Mouse (Mus musculus) ovary, postnatal 36 days (tissue): ENCODE data around the gene Tcf21.
A peak's percentile ranks its signal among the peaks of the same experiment; 100 is the strongest.

ENCODE experiments used
- DNase-seq: peaks from one replicate; pipeline ENCODE4 v3.0.0; 2022; ENCODE audit warnings: low spot score, mixed read lengths

Gene Tcf21

DNA sequence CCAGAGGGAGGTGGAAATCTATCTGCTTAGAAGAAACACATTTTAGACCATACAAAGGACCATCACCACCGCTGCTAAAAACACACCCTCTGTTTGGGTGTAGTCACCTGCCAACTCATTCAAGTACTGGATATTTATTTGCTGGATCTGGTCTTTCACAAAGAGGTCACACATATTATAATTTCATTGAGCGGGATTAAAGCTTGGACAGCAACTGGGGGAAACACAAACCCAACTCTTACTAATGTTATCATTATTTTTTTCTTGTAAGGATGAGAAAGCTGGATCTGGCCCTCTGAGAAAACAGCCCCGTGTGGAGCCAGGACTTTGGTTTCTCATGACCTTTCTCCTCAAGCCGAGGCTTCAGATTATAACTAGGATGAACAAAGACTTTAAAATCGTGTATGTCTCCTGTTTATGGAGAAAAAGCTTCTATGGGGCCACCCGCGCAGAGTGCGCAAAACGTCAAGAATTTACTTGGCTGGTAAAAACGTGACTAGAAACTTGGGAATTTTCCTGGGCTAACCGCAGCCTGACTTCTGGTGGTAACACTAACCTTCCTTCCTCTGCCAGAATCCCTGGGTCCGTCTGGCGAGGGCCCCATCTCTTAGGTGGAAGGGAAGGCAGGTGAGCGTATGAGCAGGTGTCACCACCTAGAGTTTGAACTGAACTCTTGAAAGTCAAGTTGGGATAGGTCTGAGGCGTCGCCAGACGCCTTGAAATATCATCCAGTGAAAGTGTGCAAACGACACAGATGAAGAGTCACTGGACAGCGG, 4.3 kb downstream of the Tcf21 start:
- no peak for DNase-seq

DNA sequence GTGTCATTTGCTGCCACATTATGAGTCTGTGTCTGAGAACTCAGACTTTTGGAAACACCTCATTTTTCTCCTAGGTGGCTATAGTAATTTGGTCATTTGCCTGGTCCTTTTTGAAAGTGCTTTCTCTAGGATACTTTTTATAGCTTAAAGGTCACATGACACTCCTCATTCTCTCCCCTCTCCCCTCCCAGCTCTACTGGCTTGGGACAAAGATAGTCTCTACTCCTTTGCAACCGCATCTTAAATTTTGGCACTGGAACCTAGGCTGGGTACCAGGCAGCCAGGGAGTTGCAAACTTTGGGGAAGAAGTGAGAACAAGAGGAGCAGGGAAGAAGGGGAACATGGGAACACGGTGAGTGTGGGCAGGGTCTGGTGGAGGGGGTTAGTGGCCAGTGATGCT, 5.2 kb downstream of the Tcf21 start:
- no peak for DNase-seq

DNA sequence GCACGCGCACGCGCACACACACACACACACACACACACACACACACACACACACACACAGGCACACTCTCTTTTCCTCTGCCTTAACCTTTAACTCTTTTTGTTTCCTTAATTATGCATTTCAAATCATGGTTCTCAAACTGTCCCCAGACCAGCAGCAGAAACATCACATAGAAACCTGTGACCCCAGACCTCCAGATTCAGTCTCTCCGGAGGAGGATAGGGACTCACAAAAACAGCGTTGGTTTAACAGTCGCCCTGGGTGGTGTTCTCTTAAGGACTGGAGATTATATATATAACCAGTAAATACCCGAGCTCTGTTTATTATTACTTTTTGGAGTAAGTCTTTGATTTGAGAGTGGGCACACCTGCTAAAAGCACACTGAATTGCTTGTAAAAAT, 5.7 kb downstream of the Tcf21 start:
- no peak for DNase-seq

DNA sequence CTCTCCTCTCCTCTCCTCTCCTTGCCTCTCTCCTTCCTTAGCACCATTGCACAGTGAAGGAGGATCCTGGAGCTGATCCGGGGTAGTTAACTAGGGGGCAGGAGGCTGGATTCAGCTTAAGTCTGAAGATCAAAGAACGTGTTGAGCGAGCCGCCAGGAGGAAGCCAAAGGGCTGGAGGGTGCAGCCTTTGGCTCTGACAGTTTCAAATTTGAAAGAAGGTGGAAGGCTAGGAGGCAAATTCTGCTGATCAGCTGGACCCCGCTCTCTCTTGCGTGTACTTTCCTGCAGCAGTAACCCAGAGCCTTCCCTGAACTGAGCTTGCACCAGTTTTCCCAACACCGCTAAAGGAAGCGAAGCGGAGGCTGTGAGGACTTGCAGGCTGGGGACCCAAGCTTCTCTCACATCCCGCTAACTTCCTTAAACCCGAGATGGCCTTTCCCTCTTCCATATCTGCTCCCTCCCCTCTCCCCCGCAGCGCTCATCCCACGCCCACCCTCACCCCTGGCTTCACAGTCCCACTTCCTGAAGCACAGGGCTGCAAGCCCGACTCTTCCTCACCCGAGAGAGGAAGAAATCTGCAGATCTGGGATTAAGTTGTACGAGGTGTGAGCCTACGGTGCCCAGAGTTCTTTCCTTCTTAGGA, 6.5 kb downstream of the Tcf21 start:
- no peak for DNase-seq

DNA sequence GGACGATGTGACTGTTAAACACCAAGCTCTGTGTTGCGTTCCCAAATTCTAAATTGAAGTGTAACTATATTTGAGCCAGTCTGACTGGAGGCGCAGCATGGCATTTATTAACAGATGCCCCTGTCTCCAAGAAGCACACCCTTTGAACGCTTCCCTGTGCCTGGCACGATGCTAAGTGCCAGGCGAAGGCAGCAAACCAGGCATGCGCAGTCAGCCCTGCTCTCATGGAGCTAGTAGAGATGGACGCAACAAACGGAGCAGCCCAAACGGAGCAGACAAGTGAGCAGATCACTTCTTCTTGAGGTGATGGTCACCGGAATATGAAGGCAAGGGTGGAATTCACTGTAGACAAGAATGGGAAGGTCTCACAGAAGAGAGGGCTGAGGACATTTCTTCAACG, 8.1 kb downstream of the Tcf21 start:
- no peak for DNase-seq

DNA sequence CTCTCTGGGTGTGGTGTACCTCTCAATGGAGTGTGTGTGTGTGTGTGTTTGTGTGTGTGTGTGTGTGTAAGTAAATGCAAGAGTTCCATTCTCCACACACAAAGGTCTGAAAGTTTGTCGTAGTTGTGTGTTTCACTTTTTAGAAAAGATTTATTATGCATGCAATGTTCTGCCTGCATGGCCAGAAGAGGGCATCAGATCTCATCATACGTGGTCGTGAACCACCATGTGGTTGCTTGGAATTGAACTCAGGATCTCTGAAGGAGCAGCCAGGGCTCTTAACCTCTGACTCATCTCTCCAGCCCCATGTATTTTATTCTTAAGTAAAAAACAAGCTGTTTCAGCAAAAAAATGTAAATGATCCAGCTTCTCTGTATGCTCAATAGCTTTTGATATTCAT, 37.3 kb downstream of the Tcf21 start:
- no peak for DNase-seq

DNA sequence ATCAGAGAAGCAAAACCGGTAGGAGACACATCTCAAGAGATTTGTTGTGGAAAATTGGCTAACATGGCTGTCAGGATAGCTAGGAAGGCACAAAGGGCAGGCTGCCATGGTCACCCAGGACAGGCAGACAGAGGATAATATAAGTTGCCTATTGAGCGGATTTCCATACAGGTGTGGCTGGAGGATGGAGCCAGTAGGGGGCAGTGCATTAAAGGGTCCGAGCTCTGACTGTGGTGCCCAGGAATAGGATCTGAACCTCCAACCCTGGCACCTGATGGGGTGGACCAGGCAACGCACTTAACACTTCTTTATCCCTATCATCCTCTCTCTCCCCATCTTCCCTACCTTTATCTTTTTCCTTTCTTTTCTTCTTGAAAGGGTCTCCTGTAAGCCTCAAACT, 38.5 kb downstream of the Tcf21 start:
- DNase-seq: no peak

DNA sequence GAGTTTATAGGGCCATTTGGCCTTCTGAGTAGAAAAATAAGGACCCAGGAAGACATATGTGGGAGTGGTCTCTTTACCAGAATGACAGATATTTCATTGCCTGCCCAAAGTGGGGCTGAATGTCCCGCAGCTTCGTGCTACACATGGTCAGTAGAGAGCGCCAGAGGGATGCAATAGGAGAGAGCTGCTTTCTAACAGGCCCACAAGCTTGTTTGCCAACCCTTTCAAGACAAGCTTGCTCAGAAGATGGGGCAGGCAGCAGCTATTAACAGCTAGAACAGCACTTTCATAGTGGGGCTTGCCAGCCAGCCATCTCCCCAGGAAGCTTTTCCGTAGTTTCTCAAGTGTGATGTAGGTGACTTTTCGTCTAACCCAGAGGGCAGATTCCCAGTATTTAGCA, 42.0 kb downstream of the Tcf21 start:
- peak; percentile 23 for DNase-seq

DNA sequence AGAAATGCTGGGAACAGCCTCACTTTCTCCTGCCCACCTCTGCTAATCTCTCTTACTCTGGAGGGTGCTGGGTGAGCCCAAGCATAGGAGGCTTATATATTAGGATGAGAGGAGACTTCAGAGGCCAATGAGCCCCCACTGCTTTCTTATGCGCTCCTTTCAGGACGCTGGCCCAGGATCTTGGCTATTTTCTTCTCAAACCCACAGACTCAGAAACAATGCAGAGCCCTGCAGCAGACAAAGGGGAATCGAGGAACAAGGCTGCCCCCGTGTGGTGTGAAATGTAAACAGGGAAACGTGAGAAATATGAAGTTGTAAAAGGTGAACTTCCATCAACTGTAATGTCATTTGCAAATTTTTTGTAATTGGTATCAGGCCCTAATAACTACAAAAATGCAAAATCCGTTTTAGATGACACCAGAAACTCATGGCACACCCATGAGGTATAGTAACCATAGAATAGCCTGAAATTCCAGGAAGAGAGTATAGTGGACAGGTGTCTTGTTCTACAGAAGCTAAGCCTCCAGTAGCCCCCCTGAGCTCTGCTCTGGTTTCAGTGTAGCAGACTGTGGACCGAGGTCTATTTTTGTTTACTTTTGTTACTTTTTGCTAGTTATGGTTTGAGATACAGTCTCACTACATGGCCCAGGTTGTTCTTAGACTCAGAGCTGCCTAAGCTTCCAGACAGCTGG, 43.8 kb downstream of the Tcf21 start:
- peak; percentile 23 for DNase-seq

DNA sequence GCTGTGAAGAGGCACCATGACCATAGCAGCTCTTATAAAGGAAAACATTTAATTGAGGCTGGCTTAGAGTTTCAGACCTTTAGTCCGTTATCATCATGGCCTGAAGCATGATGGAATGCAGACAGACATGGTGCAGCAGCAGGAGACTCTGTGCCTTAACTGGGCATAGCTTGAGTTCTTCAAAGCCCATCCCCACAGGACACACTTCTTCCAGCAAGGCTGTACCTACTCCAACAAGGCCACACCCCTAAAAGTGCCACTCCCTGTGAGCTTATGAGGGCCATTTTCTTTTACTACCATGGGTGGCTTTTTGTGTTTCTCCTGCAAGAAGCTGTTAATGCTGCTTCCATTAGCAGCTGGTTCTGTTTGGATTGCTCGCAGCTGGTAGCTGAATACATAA, 44.5 kb downstream of the Tcf21 start:
- DNase-seq: no peak

DNA sequence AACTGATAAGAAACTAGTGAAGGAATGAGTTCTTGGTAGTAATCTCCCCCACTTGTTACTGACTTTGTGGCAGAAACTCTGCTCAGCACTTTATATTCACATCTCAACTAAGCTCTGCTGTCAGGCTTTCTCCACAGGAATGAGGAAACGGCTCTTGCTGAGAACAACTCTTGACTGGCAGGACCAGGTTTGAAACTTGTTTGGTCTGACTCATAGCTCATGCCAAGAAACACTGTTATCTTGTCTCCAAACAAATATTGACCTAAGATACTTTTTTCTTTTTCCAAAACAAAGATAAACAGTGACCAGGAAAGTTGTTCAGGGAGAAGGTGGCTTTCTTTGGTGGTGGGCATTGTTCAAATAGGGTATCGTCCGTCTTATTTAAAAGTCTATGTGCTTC, 45.3 kb downstream of the Tcf21 start:
- DNase-seq: no peak
